Mouse (Mus musculus) CH12.LX (cell line): ENCODE results near the gene Nrp2. TPM values are rescaled to one million over a fixed set of nuclear protein-coding genes. Genes with fewer than 3 reads are reported as not detected.

ENCODE experiments used
- DNase-seq: peaks from one replicate; pipeline ENCODE4 v3.0.0-alpha.2; 2013; ENCODE audit errors: extremely low read depth
- H3K27ac ChIP-seq: 2 replicates; pipeline ENCODE4 v1.5.1; 2012; ENCODE audit warnings: low read depth, mild to moderate bottlenecking, control low read depth, moderate library complexity; ENCODE audit not compliant: insufficient read depth
- H3K27me3 ChIP-seq: replicated peaks from 2 replicates; pipeline ENCODE3; 2012; ENCODE audit warnings: inconsistent platforms
- H3K36me3 ChIP-seq, 2 experiments: replicated peaks in 1 of 2; 2 replicates each; pipeline versions ENCODE3 to v1.6.1; 2012; ENCODE audit warnings: inconsistent platforms in 1 of 2, low read length in 1 of 2, mild to moderate bottlenecking in 1 of 2, mixed read lengths in 1 of 2, moderate library complexity in 1 of 2; ENCODE audit not compliant: control insufficient read depth in 1 of 2, insufficient read depth in 1 of 2
- H3K4me1 ChIP-seq, 2 experiments: 2 replicates each; pipeline ENCODE4 v1.6.1; 2012; ENCODE audit warnings: inconsistent platforms in 1 of 2, moderate library complexity in 1 of 2; ENCODE audit not compliant: insufficient read depth in 2 of 2, control insufficient read depth in 1 of 2
- H3K4me2 ChIP-seq: 2 replicates; pipeline ENCODE4 v1.6.1; 2012; ENCODE audit warnings: low read depth, mild to moderate bottlenecking, control low read depth; ENCODE audit not compliant: poor library complexity, insufficient read depth, severe bottlenecking
- H3K4me3 ChIP-seq, 3 experiments: fragments of 150-350 bp in 1 of 3; sonication (generic) in 1 of 3; replicated peaks in 1 of 3; 2 replicates each; pipeline versions ENCODE3 to v1.5.1; 2011 to 2012; ENCODE audit warnings: low read depth in 2 of 3, low read length in 2 of 3, mild to moderate bottlenecking in 2 of 3, moderate library complexity in 2 of 3, control low read depth in 1 of 3, improper control_type of control experiment in 1 of 3, inconsistent platforms in 1 of 3, mixed read lengths in 1 of 3; ENCODE audit not compliant: poor library complexity in 1 of 3
- H3K79me2 ChIP-seq: replicated peaks from 2 replicates; pipeline ENCODE4 v1.6.1; 2012; ENCODE audit warnings: mild to moderate bottlenecking, moderate library complexity; ENCODE audit not compliant: control insufficient read depth, poor library complexity, insufficient read depth, severe bottlenecking; ENCODE audit errors: extremely low read depth
- H3K9ac ChIP-seq: 2 replicates; pipeline ENCODE4 v1.6.1; 2012; ENCODE audit warnings: low read depth, mild to moderate bottlenecking, control low read depth, moderate library complexity; ENCODE audit not compliant: insufficient read depth
- H3K9me3 ChIP-seq: replicated peaks from 2 replicates; pipeline ENCODE3; 2012; ENCODE audit warnings: low read length, inconsistent platforms, mixed read lengths
- CTCF ChIP-seq, 2 experiments: IDR thresholded peaks in 1 of 2; conservative IDR thresholded peaks in 1 of 2; 2 replicates each; pipeline ENCODE4 v1.5.1; 2011 to 2012; ENCODE audit warnings: low read depth in 2 of 2, low read length in 2 of 2, improper control_type of control experiment in 1 of 2, inconsistent platforms in 1 of 2, mild to moderate bottlenecking in 1 of 2, moderate library complexity in 1 of 2
- E2F4 ChIP-seq: IDR thresholded peaks from 2 replicates; pipeline ENCODE4 v1.6.1; 2011; ENCODE audit warnings: low read depth, low read length, improper control_type of control experiment; ENCODE audit not compliant: insufficient replicate concordance
- EP300 ChIP-seq: IDR thresholded peaks from 2 replicates; pipeline ENCODE4 v1.6.1; 2011; ENCODE audit warnings: low read length, improper control_type of control experiment
- HCFC1 ChIP-seq: IDR thresholded peaks from 2 replicates; pipeline ENCODE4 v1.6.1; 2012; ENCODE audit warnings: low read depth, mild to moderate bottlenecking, inconsistent platforms, low read length, improper control_type of control experiment
- IRF4 ChIP-seq: IDR thresholded peaks from 2 replicates; pipeline ENCODE4 v1.6.1; 2014; ENCODE audit warnings: low read depth, mild to moderate bottlenecking, inconsistent platforms, low read length, improper control_type of control experiment
- MAX ChIP-seq: IDR thresholded peaks from 2 replicates; pipeline ENCODE4 v1.6.1; 2011; ENCODE audit warnings: low read length, improper control_type of control experiment
- MEF2A ChIP-seq: IDR thresholded peaks from 2 replicates; pipeline ENCODE4 v1.6.1; 2014; ENCODE audit warnings: low read depth, mild to moderate bottlenecking, inconsistent platforms, low read length, improper control_type of control experiment, borderline replicate concordance
- MXI1 ChIP-seq: IDR thresholded peaks from 2 replicates; pipeline ENCODE4 v1.6.1; 2011; ENCODE audit warnings: mild to moderate bottlenecking, low read depth, low read length, improper control_type of control experiment
- MYC ChIP-seq: IDR thresholded peaks from 2 replicates; pipeline ENCODE4 v1.6.1; 2011; ENCODE audit warnings: low read depth, mild to moderate bottlenecking, improper control_type of control experiment, low read length
- RAD21 ChIP-seq: IDR thresholded peaks from 2 replicates; pipeline ENCODE4 v1.6.1; 2011; ENCODE audit warnings: low read depth, mild to moderate bottlenecking, low read length, improper control_type of control experiment, moderate library complexity
- TCF12 ChIP-seq: IDR thresholded peaks from 2 replicates; pipeline ENCODE4 v1.6.1; 2014; ENCODE audit warnings: low read depth, mild to moderate bottlenecking, inconsistent platforms, low read length, improper control_type of control experiment
- ZC3H11A ChIP-seq: IDR thresholded peaks from 2 replicates; pipeline ENCODE4 v1.6.1; 2012; ENCODE audit warnings: low read depth, mild to moderate bottlenecking, inconsistent platforms, low read length, improper control_type of control experiment
- dilution Hi-C: fragments of 300-500 bp; cut with MboI; formaldehyde crosslinking; loops from 2 replicates; pipeline ENCODE4 v1.14.3; 2020; ENCODE audit warnings: low sequenced_read_pairs; ENCODE audit not compliant: extremely low pct_unique_long_range_greater_than_20kb, extremely low pct_ligation_motif_present
- in situ Hi-C: fragments of 300-500 bp; cut with MboI; formaldehyde crosslinking; loops from 3 replicates; pipeline ENCODE4 v1.14.3; 2019; ENCODE audit warnings: low sequenced_read_pairs, low pct_ligation_motif_present, low pct_unique_long_range_greater_than_20kb, mixed read lengths
- polyA plus RNA-seq: library from polyadenylated mRNA; unstranded; fragments of >175 nt; gene quantifications from 2 replicates; pipeline ENCODE4 v1.2.1, GENCODE M21; 2012; ENCODE audit warnings: low read depth; ENCODE audit not compliant: insufficient read length
- total RNA-seq, 2 experiments: library from RNA; depleted of rRNA; stranded (reverse); fragments of 300-350 nt in 1 of 2; fragments of >200 nt in 1 of 2; gene quantifications; 2 replicates each; pipeline ENCODE4 v1.2.3; 2012 to 2014

Nrp2 gene
- total and polyA plus RNA-seq, 3 experiments: 16.4 to 24.4 (median 17.3) TPM

DNA sequence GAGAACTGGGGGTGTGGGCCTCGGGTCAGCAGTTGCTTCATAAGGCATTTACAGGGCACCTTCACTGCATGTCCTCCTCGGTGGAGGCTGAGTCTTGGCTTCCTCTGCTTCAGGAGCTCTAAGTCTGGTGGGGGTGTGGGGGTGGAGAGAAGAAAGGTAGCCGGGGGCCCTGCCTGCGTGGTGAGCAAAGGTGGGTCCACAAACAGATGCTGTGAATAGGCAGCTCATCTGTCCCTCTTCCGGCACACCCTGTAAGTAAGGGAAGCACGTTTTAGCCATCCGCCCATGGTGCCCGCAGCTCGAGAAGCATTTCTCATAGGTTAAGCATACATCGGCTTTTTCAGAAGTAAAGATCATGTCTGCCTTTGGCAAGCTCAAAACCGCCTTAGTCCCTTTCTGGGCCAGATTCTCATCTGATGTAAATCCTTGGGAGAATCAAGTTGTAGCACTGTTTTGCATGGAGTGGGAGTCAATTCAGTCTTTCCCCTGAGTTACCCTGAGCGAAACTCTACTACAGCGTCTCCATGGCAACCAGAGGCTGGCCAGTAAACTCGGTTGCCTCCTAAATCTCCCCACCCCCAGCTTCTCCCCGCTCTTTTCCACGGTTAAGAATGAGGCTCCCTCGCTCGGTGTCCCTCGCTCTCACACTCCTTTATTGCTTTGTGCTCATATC, 91.3 kb downstream of the Nrp2 start:
- Histone ChIP-seq H3K27me3 (no peaks in the 10 kb centered on the region), H3K79me2 (no peaks in the 10 kb centered on the region), H3K36me3 (peaks cover 0 to 38% of the 10 kb centered on the region in 2 experiments), H3K4me3 (no peak overlapping the region), H3K9ac (no peak overlapping the region), H3K9me3 (no peaks in the 10 kb centered on the region), H3K27ac (no peak overlapping the region), H3K4me2 (no peak overlapping the region), H3K4me1 (peaks cover 0 to 5% of the 10 kb centered on the region in 2 experiments; a peak in 1 of 4 replicates)
- TF ChIP-seq IRF4 (no peak), MEF2A (no peak), MXI1 (no peak), ZC3H11A (no peak), MAX (no peak), MYC (no peak)
- dilution Hi-C loops: no loop called here
- in situ Hi-C loops: no loop called here
- no peak for DNase-seq

DNA sequence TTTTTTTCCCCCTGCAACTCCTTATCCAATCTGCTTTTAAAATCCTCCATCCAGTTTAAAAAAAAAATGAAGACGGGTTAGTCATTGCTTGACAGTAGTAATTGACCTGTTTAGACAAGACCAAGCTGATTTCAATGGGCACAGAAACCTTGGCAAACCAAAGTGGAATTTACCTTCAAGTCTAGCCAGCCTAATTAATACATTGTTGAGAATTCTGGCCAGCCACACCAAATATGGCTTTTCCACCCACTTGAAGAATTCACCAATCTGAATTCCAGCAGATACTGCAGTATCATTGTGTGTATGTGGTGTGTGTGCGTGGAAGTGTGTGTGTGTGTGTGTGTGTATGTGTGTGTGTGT, 91.8 kb downstream of the Nrp2 start:
- Histone ChIP-seq H3K27me3 (no peaks in the 10 kb centered on the region), H3K9me3 (no peaks in the 10 kb centered on the region), H3K4me1 (peaks cover 0 to 5% of the 10 kb centered on the region in 2 experiments; a peak in 1 of 4 replicates), H3K4me2 (no peak overlapping the region), H3K9ac (no peak overlapping the region), H3K27ac (no peak overlapping the region), H3K4me3 (no peak overlapping the region), H3K79me2 (no peaks in the 10 kb centered on the region), H3K36me3 (peaks cover 0 to 33% of the 10 kb centered on the region in 2 experiments)
- in situ Hi-C loops: no loop called here
- TF ChIP-seq E2F4 (no peak), HCFC1 (no peak), TCF12 (no peak), EP300 (no peak), ZC3H11A (no peak), MXI1 (no peak), CTCF (conservative IDR thresholded peaks at IDR 0.05 in 1 of 2, IDR thresholded peaks at IDR 0.05 in 1 of 2; ENCODE audit: low read depth in 2 of 2, low read length in 2 of 2) (no peak), MAX (no peak), RAD21 (no peak)
- DNase-seq: no peak
- dilution Hi-C loops: no loop called here
